Mouse (Mus musculus): ENCODE data around the gene Slc8a1.

Slc8a1 gene

DNA sequence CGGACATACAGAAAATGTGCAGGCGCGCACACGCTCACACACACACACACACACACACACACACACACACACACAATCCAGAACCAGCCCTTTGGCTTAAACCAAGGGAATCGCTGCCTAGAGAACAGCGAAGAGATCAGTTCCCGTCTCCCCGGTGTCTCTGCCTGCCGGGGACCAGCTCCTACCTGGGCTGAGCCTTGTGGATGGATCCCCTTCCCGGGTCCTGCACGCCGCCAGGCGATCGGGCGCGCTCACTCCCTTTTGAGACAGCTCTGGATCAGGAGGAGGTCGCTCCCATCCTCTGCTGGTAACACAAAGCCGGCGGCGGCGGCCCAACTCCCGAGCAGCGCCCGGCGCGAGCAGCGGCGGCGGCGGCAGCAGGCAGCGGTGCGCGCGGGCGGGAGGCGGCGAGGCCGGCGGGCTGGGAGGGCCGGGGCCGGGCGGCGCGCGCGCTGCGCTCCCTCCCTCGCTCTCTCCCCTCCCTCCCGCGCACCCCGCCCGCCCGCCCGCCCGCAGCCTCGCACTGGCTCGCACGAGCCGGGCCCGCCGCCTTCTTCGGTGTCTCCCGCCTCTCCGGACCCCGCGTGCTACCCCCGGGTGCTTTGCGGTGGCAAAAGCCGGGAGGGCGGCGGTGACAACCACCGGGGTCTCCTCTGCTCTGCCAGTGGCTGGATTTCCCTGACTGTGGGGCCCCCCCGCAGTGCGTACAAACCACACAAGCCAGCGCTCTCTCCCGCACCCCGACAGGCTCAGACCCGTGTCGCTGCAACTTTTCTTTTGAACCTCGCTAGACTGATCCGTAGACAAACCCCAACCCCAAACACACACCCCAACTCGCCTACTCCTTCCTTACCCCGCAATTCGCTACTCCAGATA lies 68.1 kb downstream of the Slc8a1 start:
- DNase-seq (ENCODE audit: low read depth) = no peak

DNA sequence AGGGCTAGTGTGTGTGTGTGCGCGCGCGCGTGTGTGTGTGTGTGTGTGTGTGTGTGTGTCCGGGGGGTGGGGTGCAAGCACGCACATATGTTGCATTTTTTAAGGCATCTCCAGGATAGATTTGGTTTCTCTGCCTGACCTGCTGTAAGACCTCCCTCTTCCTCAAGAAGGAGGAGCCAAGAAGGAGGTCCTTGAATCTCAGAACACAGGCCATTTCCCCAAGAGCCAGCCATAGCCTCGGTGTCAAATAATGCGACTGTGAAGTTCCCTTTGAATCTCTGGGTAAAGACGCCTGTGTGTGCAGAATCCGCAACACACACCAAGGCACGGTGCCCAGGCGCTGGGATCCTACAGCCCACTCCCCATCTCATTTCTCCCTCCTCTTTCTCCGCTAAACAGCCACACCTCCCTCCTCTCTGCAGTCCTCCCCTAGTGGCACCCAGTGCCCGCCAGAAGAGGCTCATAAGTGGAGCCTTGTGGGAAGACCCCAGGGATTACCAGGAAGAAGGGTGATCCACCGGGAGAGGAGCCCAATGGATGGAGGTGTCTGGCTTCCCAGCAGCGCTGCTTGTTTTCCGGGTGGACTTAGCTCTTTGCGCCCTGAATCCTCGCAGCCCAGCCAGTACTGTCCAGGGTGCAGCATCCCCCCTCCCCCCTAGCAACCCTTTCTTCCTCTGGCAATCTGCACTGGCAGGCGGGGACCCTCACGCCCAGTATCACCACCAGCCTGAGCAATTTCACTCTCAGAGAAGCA lies 68.9 kb downstream of the Slc8a1 start:
- DNase-seq (ENCODE audit: low read depth) = no peak

DNA sequence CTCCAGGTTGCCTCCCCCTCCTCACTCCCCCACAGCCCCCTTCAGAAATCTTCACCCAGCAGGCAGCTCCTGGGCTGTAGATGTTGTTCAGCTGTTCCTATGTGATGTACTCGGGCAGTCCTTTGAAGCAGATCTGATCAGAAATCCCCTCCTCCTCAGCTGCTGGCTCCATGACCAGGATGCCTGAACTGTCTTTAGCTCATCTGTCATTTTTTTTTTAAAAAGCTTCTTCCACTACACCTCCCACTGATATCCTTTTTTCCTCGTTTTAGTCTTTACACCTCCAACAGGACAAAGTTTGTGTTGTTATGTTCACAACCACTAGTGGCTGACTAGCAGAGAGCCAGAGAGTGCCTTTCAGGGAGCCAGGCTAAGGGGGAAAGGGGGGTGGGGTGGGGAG lies 69.7 kb downstream of the Slc8a1 start:
- DNase-seq (ENCODE audit: low read depth) = no peak

- no peak for DNase-seq (ENCODE audit: low read depth)
Measured at GRCm38 (mm10) chr17:81667935-81668334, 70.2 kb downstream of the Slc8a1 start.

DNA sequence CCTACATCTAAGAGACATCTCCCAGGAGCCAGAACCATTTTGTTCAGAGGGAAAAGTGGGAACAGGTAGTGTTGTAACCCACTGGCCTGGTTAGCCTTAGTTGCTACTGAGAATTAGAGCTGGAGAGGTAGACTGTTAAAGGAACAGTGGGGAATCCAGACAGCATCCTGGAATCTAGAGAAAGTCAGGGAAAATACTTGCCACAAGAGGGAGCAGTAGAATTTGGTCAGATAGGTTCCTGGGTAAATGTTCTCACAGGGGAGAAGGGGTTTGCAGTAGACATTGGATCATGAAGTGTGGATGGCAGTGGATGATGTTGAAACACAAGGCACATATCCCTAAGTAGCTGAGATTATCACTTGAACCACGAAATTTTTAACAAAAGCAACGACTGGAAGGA lies 71.6 kb downstream of the Slc8a1 start:
- DNase-seq (ENCODE audit: low read depth) = no peak

GRCm38 (mm10) chr17:81664916-81665315 lies 73.3 kb downstream of the Slc8a1 start:
- no peak for DNase-seq (ENCODE audit: low read depth)

DNA sequence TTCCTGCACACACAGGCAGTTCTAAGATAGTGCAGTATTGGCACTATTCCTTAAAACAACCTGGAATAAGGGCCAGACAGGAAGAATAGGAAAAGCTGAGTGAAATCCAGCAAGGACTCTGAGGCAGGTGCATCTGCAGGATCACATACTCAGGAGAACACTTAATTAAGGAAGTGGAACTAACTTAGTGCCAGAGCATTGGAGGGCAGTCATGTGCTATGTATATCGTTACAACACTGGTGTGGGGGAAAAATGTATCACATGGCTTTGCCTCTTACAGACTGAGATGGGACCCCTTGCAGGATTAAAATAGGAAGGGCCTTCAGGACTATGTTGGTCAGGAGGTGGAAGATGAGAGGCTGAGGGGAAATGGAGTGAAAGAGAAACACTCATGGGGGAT lies 80.3 kb downstream of the Slc8a1 start:
- DNase-seq (ENCODE audit: low read depth) = no peak

- DNase-seq (ENCODE audit: low read depth) = no peak
Measured at GRCm38 (mm10) chr17:81654548-81654947, 83.6 kb downstream of the Slc8a1 start.

GRCm38 (mm10) chr17:81652958-81653357 lies 85.2 kb downstream of the Slc8a1 start:
- no peak for DNase-seq (ENCODE audit: low read depth)

- no peak for DNase-seq (ENCODE audit: low read depth)
Measured at GRCm38 (mm10) chr17:81636822-81637221, 101.4 kb downstream of the Slc8a1 start.

GRCm38 (mm10) chr17:81630471-81630870 lies 107.7 kb downstream of the Slc8a1 start:
- DNase-seq (ENCODE audit: low read depth) = no peak

DNA sequence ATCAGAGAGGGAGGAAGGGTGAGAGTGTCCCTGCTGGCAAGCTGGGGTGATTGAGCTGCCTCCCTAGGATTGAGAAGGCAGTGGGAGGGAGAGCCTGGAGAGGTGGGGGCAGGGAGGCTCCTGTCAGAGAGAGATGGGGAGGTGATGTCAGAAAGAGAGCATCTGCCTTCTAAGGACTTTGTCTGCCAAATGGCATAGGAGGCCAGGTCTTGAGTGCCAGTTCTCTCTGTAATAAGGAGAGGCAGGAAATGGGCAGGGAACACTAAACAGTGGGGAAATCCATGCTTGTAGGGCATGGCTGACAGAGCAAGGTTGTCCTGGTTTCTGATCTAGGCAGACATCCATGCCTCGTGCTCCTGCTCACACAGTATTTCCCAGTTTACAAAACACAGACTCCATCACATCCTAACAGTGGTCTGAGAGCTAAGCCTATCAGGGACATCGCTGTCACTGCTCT lies 117.0 kb downstream of the Slc8a1 start:
- DNase-seq (ENCODE audit: low read depth) = no peak

GRCm38 (mm10) chr17:81618461-81618860 lies 119.7 kb downstream of the Slc8a1 start:
- DNase-seq (ENCODE audit: low read depth) = no peak

DNA sequence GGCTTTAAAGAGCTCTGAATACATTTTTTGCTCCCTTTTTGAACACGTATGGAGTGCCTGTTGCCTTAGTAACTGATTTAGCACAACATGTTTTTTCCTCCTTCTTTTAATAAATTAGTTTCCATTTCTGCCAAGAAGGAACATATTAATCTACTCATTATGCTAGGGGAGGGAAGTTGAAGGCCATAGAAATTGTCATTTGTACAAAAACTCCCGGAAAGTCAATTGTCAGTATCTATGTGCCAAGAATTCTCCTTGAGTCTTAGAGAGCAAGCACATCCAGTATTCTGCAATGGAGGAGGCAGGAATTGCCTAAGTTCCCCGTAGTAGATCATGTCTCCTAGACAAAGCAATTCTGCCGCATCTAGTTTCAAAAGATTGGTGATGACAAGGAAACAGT lies 121.9 kb downstream of the Slc8a1 start:
- no peak for DNase-seq (ENCODE audit: low read depth)

- no peak for DNase-seq (ENCODE audit: low read depth)
Measured at GRCm38 (mm10) chr17:81615391-81615790, 122.8 kb downstream of the Slc8a1 start.

- DNase-seq (ENCODE audit: low read depth) = no peak
Measured at GRCm38 (mm10) chr17:81607515-81607914, 130.7 kb downstream of the Slc8a1 start.

GRCm38 (mm10) chr17:81606084-81606483 lies 132.1 kb downstream of the Slc8a1 start:
- DNase-seq (ENCODE audit: low read depth) = no peak

DNA sequence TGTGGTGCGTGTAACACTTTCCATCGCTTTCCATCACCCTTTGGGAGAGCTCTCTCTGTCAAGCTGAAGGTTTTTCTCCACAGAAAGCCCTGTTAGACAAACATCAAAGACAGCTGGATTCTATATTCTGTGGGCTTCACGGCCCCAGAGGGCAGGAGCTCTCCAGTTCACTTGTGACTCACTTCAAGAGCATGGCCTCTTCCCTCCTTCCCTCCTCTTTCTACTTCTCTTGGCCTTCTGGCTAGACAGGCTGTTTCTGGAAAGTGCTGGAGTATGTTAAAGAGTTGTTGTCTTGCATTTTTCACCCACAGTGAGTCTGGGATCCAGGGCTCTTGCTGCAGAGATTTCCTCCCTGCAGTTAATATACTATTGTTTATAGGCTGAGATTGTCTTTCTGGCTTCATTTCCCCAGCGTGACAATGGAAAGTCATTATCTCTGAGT lies 132.9 kb downstream of the Slc8a1 start:
- DNase-seq (ENCODE audit: low read depth) = no peak

DNA sequence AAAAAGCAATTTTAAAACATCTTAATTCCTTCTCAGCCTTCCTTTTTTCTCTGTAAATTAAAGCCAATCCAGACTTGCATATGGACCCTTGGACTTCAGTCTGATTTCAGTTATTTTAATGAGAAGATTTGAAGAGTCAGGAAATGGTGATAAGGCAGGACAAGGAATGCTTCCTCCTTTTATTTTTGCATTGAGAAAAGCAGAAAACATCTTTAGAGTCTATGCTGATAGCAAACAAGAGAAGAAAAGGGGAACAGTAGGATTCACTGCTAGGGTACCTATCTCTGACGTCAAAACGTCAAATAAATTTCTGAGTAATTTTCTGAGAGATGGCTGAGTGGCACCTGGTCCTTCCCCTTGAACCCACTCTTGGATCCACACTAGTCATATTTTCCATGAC lies 139.1 kb downstream of the Slc8a1 start:
- DNase-seq (ENCODE audit: low read depth) = no peak

DNA sequence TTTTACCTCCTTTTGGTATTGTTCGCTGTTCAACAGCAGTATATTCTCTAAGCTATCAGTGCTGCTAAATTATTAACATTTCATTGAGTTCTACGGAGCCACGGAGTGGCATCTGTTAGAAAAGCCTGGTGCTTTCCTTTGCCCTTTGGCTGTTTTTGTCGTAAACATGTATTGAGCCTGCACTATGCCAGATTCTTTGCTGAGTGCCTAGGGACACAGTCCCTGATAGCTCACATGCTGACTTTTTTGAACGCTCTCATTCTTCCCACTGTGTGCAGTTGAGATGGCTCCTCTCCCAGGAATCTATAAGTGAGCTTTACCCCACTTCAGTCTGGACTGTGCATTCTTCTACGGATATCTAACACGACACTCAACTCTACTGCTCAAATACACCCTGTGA lies 148.4 kb downstream of the Slc8a1 start:
- DNase-seq (ENCODE audit: low read depth) = no peak

- DNase-seq (ENCODE audit: low read depth) = no peak
Measured at GRCm38 (mm10) chr17:81586759-81587158, 151.4 kb downstream of the Slc8a1 start.

DNA sequence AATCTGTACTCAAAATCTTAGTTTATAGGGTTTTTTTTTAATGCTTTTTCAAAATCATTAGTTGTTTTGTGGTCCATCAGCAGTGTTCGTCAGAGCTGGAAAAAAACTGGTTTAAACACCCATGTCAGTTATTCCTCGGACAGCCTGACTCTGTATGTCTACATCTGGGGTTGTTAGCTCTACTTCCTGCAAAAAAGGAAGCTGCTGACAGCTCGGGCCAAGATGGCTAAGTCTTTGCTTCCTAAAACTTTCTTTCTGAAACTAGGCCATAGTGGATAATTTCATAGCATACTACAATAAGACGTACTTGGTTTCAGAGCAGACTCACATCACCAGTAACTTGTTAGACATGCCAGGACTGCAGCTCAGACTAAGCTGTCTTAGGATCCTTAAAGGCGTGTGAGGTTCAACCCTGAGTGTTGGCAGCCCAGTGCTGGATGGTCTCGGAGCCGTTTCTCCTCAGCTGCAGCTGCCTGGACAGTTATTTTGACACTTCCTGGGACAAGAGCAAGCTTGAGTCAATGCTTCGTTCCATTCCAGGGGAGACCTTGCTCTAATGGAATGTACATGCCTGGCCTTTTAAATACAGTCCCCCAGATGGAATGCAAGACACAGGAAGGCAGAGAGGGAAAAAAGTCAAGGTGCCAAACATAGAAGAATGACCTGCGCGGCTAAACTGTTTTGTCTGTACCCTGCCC lies 158.3 kb downstream of the Slc8a1 start:
- DNase-seq (ENCODE audit: low read depth) = no peak

- no peak for DNase-seq (ENCODE audit: low read depth)
Measured at GRCm38 (mm10) chr17:81576893-81577292, 161.3 kb downstream of the Slc8a1 start.

Measured in c-Kit-positive CD71-negative TER-119-negative erythroid progenitor cells, embryonic 14.5 days (primary cell).